Mouse (Mus musculus) liver, embryonic 12.5 days (tissue): Measurements from ENCODE around the gene Gtdc1. TPM values are rescaled to one million over a fixed set of nuclear protein-coding genes. Genes with fewer than 3 reads are reported as not detected.

Source experiments
- ATAC-seq: fragments of 200-750 bp; cut with Nextera tagmentation; 2 replicates; pipeline ENCODE4 v1.8.0; 2017; ENCODE audit warnings: moderate number of reproducible peaks, mild to moderate bottlenecking, moderate library complexity
- H3K27ac ChIP-seq: fragments of 300-500 bp; sonication (generic); 2 replicates; pipeline ENCODE4 v1.5.1; 2016; ENCODE audit warnings: mild to moderate bottlenecking
- H3K27me3 ChIP-seq: fragments of 300-500 bp; sonication (generic); replicated peaks from 2 replicates; pipeline ENCODE4 v1.6.1; 2016; ENCODE audit warnings: mild to moderate bottlenecking, moderate library complexity
- H3K36me3 ChIP-seq: fragments of 300-500 bp; sonication (generic); 2 replicates; pipeline ENCODE4 v1.6.1; 2016; ENCODE audit warnings: mild to moderate bottlenecking, moderate library complexity
- H3K4me1 ChIP-seq: fragments of 300-500 bp; sonication (generic); 2 replicates; pipeline ENCODE4 v1.6.1; 2016
- H3K4me2 ChIP-seq: fragments of 300-500 bp; sonication (generic); 2 replicates; pipeline ENCODE4 v1.6.1; 2016; ENCODE audit warnings: mild to moderate bottlenecking, moderate library complexity
- H3K4me3 ChIP-seq: fragments of 300-500 bp; sonication (generic); 2 replicates; pipeline ENCODE4 v1.5.1; 2016; ENCODE audit warnings: mild to moderate bottlenecking, moderate library complexity
- H3K9ac ChIP-seq: fragments of 300-500 bp; sonication (generic); 2 replicates; pipeline ENCODE4 v1.6.1; 2016; ENCODE audit warnings: mild to moderate bottlenecking, moderate library complexity
- H3K9me3 ChIP-seq: fragments of 300-500 bp; sonication (generic); replicated peaks from 2 replicates; pipeline ENCODE4 v1.6.1; 2016; ENCODE audit warnings: mild to moderate bottlenecking, moderate library complexity
- WGBS: fragments of 180-500 bp; shearing (Covaris S2); methylation state at CpG from one replicate; pipeline ENCODE4 v1.1.7; 2016; ENCODE audit not compliant: insufficient replicate concordance; 5-methylcytosine and 5-hydroxymethylcytosine counted together
- polyA plus RNA-seq: library from polyadenylated mRNA; unstranded; fragments of >200 nt; fragmentation: Nextera tagmentation; extraction: Ambion mirVana; gene quantifications from 2 replicates; pipeline ENCODE4 v1.2.1, GENCODE M21; 2016

The Gtdc1 gene
- polyA plus RNA-seq, result 5.6 and 6.3 TPM in 2 replicates

- no peaks in the 10 kb centered on the region for H3K9me3 ChIP-seq
- H3K36me3 ChIP-seq, result no peaks in the 10 kb centered on the region
- 1% methylated on average over 27 of the region's 27 CpGs for WGBS
- H3K4me1 ChIP-seq, result peaks cover 22% of the 10 kb centered on the region
- H3K4me2 ChIP-seq, result peak within 1 kb of the TSS; percentile 82
- peak within 1 kb of the TSS; percentile 82 for H3K4me3 ChIP-seq
- H3K27ac ChIP-seq, result peak within 1 kb of the TSS; percentile 94
- no peaks in the 10 kb centered on the region for H3K27me3 ChIP-seq
- H3K9ac ChIP-seq, result peak within 1 kb of the TSS; percentile 85
- ATAC-seq, result peak; percentile 38; the same call in 1 of the 2 replicates
Measured at GRCm38 (mm10) chr2:44927482-44927811, at the start of gene Gtdc1. Gtdc1 (minus strand) TSS chr2:44927657.

DNA sequence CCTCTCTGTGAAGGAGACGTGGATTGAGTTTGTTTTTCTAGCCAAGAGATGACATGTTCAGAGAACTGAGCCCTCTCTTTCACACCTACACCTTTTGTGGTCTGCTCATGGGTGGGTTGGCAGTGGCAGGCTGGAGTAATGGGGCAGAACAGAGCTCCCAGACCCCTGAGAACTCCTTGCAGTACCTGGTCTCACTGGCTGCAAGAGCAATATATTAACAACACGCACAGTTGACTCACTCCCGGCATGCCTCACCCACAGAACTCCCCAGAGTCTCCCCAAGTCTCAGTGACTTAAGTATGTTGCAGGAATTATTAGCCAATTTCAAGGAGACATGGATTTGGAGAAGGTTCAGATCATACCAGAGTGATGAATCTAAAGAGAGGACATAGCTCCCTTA lies 49.6 kb upstream of the Gtdc1 start:
- 68% methylated on average over 3 of the region's 3 CpGs for WGBS
- Histone ChIP-seq H3K9me3 (no peaks in the 10 kb centered on the region), H3K27me3 (peaks cover 11% of the 10 kb centered on the region; the same call in 1 of the 2 replicates), H3K4me3 (no peak overlapping the region), H3K4me2 (no peak overlapping the region), H3K9ac (no peak overlapping the region), H3K36me3 (no peaks in the 10 kb centered on the region), H3K27ac (no peak overlapping the region), H3K4me1 (peaks cover 34% of the 10 kb centered on the region)
- no peak for ATAC-seq

- H3K4me3 ChIP-seq, result no peak overlapping the region
- H3K27me3 ChIP-seq, result peaks cover 11% of the 10 kb centered on the region; the same call in 1 of the 2 replicates
- H3K4me2 ChIP-seq, result no peak overlapping the region
- H3K27ac ChIP-seq, result no peak overlapping the region
- no peaks in the 10 kb centered on the region for H3K9me3 ChIP-seq
- H3K36me3 ChIP-seq, result no peaks in the 10 kb centered on the region
- 48% methylated on average over 4 of the region's 4 CpGs for WGBS
- ATAC-seq, result no peak
- no peak overlapping the region for H3K9ac ChIP-seq
- peaks cover 36% of the 10 kb centered on the region for H3K4me1 ChIP-seq
Measured at GRCm38 (mm10) chr2:44976484-44976883, 49.0 kb upstream of the Gtdc1 start.

DNA sequence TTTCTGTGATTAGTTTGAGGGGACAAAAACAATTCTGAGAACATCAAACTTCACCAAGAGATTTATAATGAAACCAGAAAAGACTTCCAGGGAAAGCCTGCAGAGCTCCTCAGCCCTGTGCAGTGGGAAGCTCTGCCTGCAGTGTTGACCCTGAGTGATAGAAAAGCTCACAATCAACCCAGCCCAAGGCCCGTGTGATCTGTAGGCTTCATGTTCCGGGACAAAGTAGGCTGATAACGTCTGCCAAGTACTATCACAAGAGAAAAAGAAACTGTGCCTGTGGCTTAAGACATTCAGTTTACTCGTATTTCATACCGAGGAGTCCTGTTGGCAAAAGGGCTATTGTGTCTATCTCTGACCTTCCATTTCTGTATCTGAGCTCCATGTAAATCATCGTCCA lies 46.4 kb upstream of the Gtdc1 start:
- no peaks in the 10 kb centered on the region for H3K36me3 ChIP-seq
- ATAC-seq, result peak; percentile 63; the same call in 1 of the 2 replicates
- peak overlapping the region; percentile 6; the same call in 1 of the 2 replicates for H3K4me2 ChIP-seq
- H3K9me3 ChIP-seq, result no peaks in the 10 kb centered on the region
- H3K4me3 ChIP-seq, result no peak overlapping the region
- peaks cover 48% of the 10 kb centered on the region for H3K4me1 ChIP-seq
- peaks cover under 1% of the 10 kb centered on the region; the same call in 1 of the 2 replicates for H3K27me3 ChIP-seq
- no peak overlapping the region for H3K27ac ChIP-seq
- WGBS, result 37% methylated on average over 6 of the region's 6 CpGs
- no peak overlapping the region for H3K9ac ChIP-seq

GRCm38 (mm10) chr2:44970087-44970646 lies 42.7 kb upstream of the Gtdc1 start:
- peaks cover 39% of the 10 kb centered on the region for H3K4me1 ChIP-seq
- H3K9ac ChIP-seq, result no peak overlapping the region
- H3K27ac ChIP-seq, result peak overlapping the region; percentile 59; the same call in 1 of the 2 replicates
- WGBS, result 46% methylated on average over 6 of the region's 6 CpGs
- H3K9me3 ChIP-seq, result no peaks in the 10 kb centered on the region
- 0 out of 2 replicates have a peak, but pooled peaks have one; percentile 51 for ATAC-seq
- H3K27me3 ChIP-seq, result no peaks in the 10 kb centered on the region
- peak overlapping the region; percentile 6; the same call in 1 of the 2 replicates for H3K4me2 ChIP-seq
- no peak overlapping the region for H3K4me3 ChIP-seq
- H3K36me3 ChIP-seq, result no peaks in the 10 kb centered on the region

- Histone ChIP-seq H3K9ac (no peak overlapping the region), H3K4me3 (no peak overlapping the region), H3K9me3 (no peaks in the 10 kb centered on the region), H3K4me1 (peaks cover 35% of the 10 kb centered on the region), H3K36me3 (no peaks in the 10 kb centered on the region), H3K4me2 (peak overlapping the region; percentile 6; the same call in 1 of the 2 replicates), H3K27ac (no peak overlapping the region), H3K27me3 (no peaks in the 10 kb centered on the region)
- WGBS, result 75% methylated on average over 1 of the region's 1 CpGs
- ATAC-seq, result no peak
Measured at GRCm38 (mm10) chr2:44969640-44970039, 42.2 kb upstream of the Gtdc1 start.

DNA sequence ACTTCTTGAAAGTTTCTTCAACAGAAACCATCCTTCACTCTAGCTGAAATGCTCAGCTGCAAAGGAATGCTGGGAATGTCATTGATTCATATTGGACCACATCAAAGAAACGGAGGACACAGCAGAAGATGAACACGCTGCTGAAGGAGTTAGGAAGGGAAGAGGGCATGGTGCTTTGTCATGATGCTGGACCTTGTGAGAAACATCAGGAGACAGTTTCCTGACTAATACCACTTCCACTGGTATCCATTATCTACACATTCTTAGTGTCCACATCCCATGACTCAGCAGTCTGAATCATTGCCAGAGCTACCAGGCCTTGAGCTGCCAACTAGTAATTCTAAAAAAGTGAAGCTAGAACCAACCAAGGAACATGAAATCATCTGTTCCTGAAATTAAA lies 41.8 kb upstream of the Gtdc1 start:
- ATAC-seq, result peak; percentile 82
- WGBS, result 49% methylated on average over 2 of the region's 2 CpGs
- Histone ChIP-seq H3K4me3 (no peak overlapping the region), H3K9me3 (no peaks in the 10 kb centered on the region), H3K27me3 (no peaks in the 10 kb centered on the region), H3K4me1 (peaks cover 31% of the 10 kb centered on the region), H3K27ac (no peak overlapping the region), H3K36me3 (no peaks in the 10 kb centered on the region), H3K9ac (no peak overlapping the region), H3K4me2 (no peak overlapping the region)

- WGBS, result 72% methylated on average over 2 of the region's 2 CpGs
Measured at GRCm38 (mm10) chr2:44965834-44966555, 38.5 kb upstream of the Gtdc1 start.

DNA sequence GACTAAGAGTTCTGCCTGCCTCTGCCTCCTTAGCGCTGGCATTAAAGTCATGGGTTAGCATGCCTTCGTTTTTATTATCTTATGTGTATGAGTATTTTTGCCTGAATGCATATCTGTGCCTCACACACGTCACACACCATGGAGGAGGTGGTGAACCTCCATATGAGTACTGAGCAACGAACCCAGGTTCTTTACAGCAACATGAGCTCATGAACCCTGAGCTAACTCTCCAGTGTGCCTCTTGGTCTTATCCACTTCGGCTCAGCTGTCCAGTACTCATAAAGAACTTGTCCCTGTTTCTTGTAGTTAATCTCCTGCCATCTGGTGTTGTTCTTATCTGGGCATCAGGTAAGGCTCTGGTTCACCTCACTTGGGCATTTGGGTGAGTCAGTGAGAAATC lies 35.2 kb upstream of the Gtdc1 start:
- Histone ChIP-seq H3K4me2 (no peak overlapping the region), H3K9me3 (no peaks in the 10 kb centered on the region), H3K27me3 (no peaks in the 10 kb centered on the region), H3K36me3 (no peaks in the 10 kb centered on the region), H3K27ac (no peak overlapping the region), H3K9ac (no peak overlapping the region), H3K4me3 (no peak overlapping the region), H3K4me1 (peaks cover 17% of the 10 kb centered on the region)
- ATAC-seq, result no peak
- WGBS, result 52% methylated on average over 5 of the region's 5 CpGs

More at GRCm38 (mm10) chr2:44965834-44966555, 38.5 kb upstream of the Gtdc1 start:
- ATAC-seq, result no peak
- H3K27ac ChIP-seq, result no peak overlapping the region
- no peaks in the 10 kb centered on the region for H3K27me3 ChIP-seq
- H3K36me3 ChIP-seq, result no peaks in the 10 kb centered on the region
- peaks cover 36% of the 10 kb centered on the region for H3K4me1 ChIP-seq
- no peaks in the 10 kb centered on the region for H3K9me3 ChIP-seq
- H3K4me2 ChIP-seq, result no peak overlapping the region
- no peak overlapping the region for H3K9ac ChIP-seq
- no peak overlapping the region for H3K4me3 ChIP-seq

GRCm38 (mm10) chr2:44961192-44961591 lies 33.7 kb upstream of the Gtdc1 start:
- no peak for ATAC-seq
- WGBS, result 82% methylated on average over 4 of the region's 4 CpGs
- no peak overlapping the region for H3K9ac ChIP-seq
- no peaks in the 10 kb centered on the region for H3K36me3 ChIP-seq
- no peak overlapping the region for H3K4me3 ChIP-seq
- no peak overlapping the region for H3K4me2 ChIP-seq
- H3K27me3 ChIP-seq, result no peaks in the 10 kb centered on the region
- no peak overlapping the region for H3K27ac ChIP-seq
- peaks cover 20% of the 10 kb centered on the region for H3K4me1 ChIP-seq
- no peaks in the 10 kb centered on the region for H3K9me3 ChIP-seq

DNA sequence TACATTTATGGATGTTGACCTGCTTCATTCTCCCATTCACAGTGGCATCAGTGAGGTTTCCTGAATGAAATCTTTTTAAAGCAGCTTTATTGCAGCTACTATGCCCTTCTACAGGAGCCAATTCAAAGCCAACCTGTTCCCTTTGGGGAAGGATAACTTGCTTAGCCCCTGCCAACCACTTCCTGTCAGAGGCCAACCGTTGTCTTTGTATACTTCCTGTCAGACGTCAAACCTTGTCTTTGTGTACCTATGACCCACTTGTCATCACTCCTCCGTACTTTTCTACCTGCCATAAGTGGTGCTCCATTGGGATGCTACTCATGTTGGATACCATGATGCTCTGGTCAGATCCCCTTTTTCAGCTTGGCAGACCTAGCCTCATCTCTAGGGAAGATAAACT lies 33.1 kb upstream of the Gtdc1 start:
- 29% methylated on average over 3 of the region's 3 CpGs for WGBS
- peaks cover 26% of the 10 kb centered on the region for H3K4me1 ChIP-seq
- no peak overlapping the region for H3K27ac ChIP-seq
- no peaks in the 10 kb centered on the region for H3K9me3 ChIP-seq
- no peaks in the 10 kb centered on the region for H3K27me3 ChIP-seq
- H3K9ac ChIP-seq, result no peak overlapping the region
- ATAC-seq, result no peak
- no peak overlapping the region for H3K4me3 ChIP-seq
- no peaks in the 10 kb centered on the region for H3K36me3 ChIP-seq
- no peak overlapping the region for H3K4me2 ChIP-seq

DNA sequence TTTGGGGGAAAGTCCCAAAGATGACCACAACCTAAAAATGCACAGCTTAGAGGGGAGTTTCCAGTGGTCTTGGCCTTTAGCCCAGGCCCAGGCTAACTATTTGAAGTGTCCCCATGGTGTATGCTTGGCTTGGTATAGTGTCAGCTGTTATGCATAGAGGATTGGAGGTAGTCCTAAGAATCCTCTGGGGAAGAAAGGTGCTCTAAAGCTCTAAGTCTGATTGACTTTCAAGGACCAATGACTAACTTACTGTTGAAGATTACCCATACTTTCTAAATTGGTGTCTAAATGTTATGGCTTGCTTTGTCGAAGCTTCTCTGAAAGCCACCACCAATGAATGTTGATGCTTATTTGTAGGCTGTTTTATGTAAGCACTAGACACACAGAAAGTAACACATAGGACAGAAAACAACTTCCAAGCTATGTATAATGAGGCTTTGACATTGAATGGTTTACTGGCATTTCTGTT lies 29.9 kb upstream of the Gtdc1 start:
- Histone ChIP-seq H3K9me3 (no peaks in the 10 kb centered on the region), H3K27ac (no peak overlapping the region), H3K36me3 (no peaks in the 10 kb centered on the region), H3K4me1 (peaks cover 41% of the 10 kb centered on the region), H3K4me3 (no peak overlapping the region), H3K4me2 (no peak overlapping the region), H3K27me3 (no peaks in the 10 kb centered on the region), H3K9ac (no peak overlapping the region)
- 67% methylated on average over 1 of the region's 1 CpGs for whole genome bisulfite sequencing
- peak; percentile 36; the same call in 1 of the 2 replicates for ATAC-seq
